Mouse (Mus musculus) heart, embryonic 16.5 days (tissue): ENCODE measurements around the gene Cx3cr1. TPM values are rescaled to one million over a fixed set of nuclear protein-coding genes. Genes with fewer than 3 reads are reported as not detected.
A peak's percentile ranks its signal among the peaks of the same experiment; 100 is the strongest.

ENCODE experiments used
- ATAC-seq: fragments of 200-750 bp; cut with Nextera tagmentation; replicated peaks from 2 replicates; pipeline ENCODE4 v1.8.0; 2017; ENCODE audit warnings: moderate number of reproducible peaks; ENCODE audit not compliant: insufficient read depth, low FRiP score; ENCODE audit errors: extremely low read depth
- H3K27ac ChIP-seq: fragments of 300-500 bp; sonication (generic); 2 replicates; pipeline ENCODE4 v1.5.1; 2014; ENCODE audit warnings: mild to moderate bottlenecking, low read length, control low read depth, moderate library complexity
- H3K27me3 ChIP-seq: fragments of 300-500 bp; sonication (generic); 2 replicates; pipeline ENCODE4 v1.6.1; 2014; ENCODE audit warnings: low read length, mixed read lengths; ENCODE audit not compliant: control insufficient read depth, insufficient read depth
- H3K36me3 ChIP-seq: fragments of 300-500 bp; sonication (generic); 2 replicates; pipeline ENCODE4 v1.6.1; 2014; ENCODE audit not compliant: control insufficient read depth, insufficient read depth
- H3K4me1 ChIP-seq: fragments of 300-500 bp; sonication (generic); 2 replicates; pipeline ENCODE4 v1.6.1; 2014; ENCODE audit warnings: low read length, mixed read lengths; ENCODE audit not compliant: control insufficient read depth, insufficient read depth
- H3K4me2 ChIP-seq: fragments of 300-500 bp; sonication (generic); 2 replicates; pipeline ENCODE4 v1.6.1; 2014; ENCODE audit warnings: low read depth, mild to moderate bottlenecking, control low read depth, low read length
- H3K4me3 ChIP-seq: fragments of 300-500 bp; sonication (generic); 2 replicates; pipeline ENCODE4 v1.5.1; 2014; ENCODE audit warnings: mild to moderate bottlenecking, control low read depth, low read length
- H3K9ac ChIP-seq: fragments of 300-500 bp; sonication (generic); 2 replicates; pipeline ENCODE4 v1.6.1; 2014; ENCODE audit warnings: low read length, control low read depth
- H3K9me3 ChIP-seq: fragments of 300-500 bp; sonication (generic); replicated peaks from 2 replicates; pipeline ENCODE4 v1.6.1; 2016; ENCODE audit warnings: low read length; ENCODE audit not compliant: control insufficient read depth
- WGBS: fragments of 180-500 bp; shearing (Covaris S2); extraction: QIAGEN DNeasy Blood & Tissue Kit; methylation state at CpG from one replicate; pipeline ENCODE4 v1.1.7; 2014; 5-methylcytosine and 5-hydroxymethylcytosine counted together
- polyA plus RNA-seq: library from polyadenylated mRNA; unstranded; fragments of >200 nt; fragmentation: Nextera tagmentation; extraction: Ambion mirVana; gene quantifications from 2 replicates; pipeline ENCODE4 v1.2.1, GENCODE M21; 2015

Gene Cx3cr1
- polyA plus RNA-seq, 1 experiment from 2014 or later, result 6.1 TPM

DNA sequence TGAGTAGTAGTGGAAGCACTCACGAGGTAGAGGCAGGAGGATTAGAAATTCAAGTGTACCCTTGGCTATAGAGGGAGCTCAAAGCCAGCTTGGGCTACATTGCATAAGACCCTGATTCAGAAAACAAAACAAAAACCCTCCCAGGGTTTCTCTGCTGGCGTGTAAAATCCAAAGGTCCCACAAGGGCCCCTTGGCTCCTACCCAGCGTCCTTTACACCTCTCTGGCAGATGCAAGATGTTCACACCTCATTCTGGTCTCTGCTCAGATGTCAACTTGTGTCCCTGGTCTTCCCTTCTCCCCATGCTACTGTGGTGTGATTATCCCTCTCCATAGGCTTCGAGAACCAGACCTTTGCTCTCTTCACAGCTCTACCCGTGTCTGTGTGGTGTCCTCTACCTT, 68.9 kb downstream of the Cx3cr1 start:
- no peaks in the 10 kb centered on the region for H3K27me3 ChIP-seq
- no peak overlapping the region for H3K4me2 ChIP-seq
- H3K4me1 ChIP-seq, result peaks cover 12% of the 10 kb centered on the region
- H3K4me3 ChIP-seq, result no peak overlapping the region
- H3K9me3 ChIP-seq, result no peaks in the 10 kb centered on the region
- H3K9ac ChIP-seq, result no peak overlapping the region
- 66% methylated on average over 5 of the region's 5 CpGs for WGBS
- ATAC-seq, result no peak
- H3K27ac ChIP-seq, result no peak overlapping the region; the same call in 1 of the 2 replicates
- no peaks in the 10 kb centered on the region for H3K36me3 ChIP-seq

- H3K4me3 ChIP-seq, result no peak overlapping the region
Measured at GRCm38 (mm10) chr9:119999636-120000035, 70.0 kb downstream of the Cx3cr1 start.

DNA sequence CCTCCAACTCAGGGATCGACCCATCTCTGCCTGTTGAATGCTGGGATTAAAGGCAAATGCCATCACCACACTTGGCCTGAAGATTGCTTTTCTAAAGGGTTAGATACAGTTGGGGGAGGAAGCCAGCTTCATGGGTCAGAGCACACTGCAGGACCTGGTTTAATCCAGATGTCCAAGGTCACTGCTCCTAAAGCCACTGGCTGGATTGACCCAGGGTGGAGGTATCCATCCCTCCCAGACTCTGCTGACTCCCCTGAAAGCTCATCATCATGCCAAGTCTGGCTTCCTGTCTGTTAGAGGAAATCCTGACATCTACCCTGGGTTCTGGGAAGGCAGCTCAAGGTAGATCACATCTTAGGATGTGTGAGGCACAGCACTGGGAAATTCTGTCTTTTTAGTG, 70.9 kb downstream of the Cx3cr1 start:
- H3K4me3 ChIP-seq, result no peak overlapping the region
- H3K9ac ChIP-seq, result no peak overlapping the region
- no peaks in the 10 kb centered on the region for H3K9me3 ChIP-seq
- no peaks in the 10 kb centered on the region for H3K27me3 ChIP-seq
- WGBS, result 77% methylated on average over 1 of the region's 1 CpGs
- no peaks in the 10 kb centered on the region for H3K36me3 ChIP-seq
- no peak overlapping the region for H3K4me2 ChIP-seq
- no peak for ATAC-seq
- H3K4me1 ChIP-seq, result peaks cover 12% of the 10 kb centered on the region
- H3K27ac ChIP-seq, result no peak overlapping the region

More at GRCm38 (mm10) chr9:119999636-120000035, 70.0 kb downstream of the Cx3cr1 start:
- WGBS, result 70% methylated on average over 6 of the region's 6 CpGs
- H3K9me3 ChIP-seq, result no peaks in the 10 kb centered on the region
- no peak overlapping the region for H3K9ac ChIP-seq
- 0 out of 2 replicates have a peak overlapping the region, but pooled peaks have one; percentile 24 for H3K27ac ChIP-seq
- no peaks in the 10 kb centered on the region for H3K36me3 ChIP-seq
- H3K4me2 ChIP-seq, result no peak overlapping the region
- ATAC-seq, result no peak
- H3K27me3 ChIP-seq, result no peaks in the 10 kb centered on the region
- H3K4me1 ChIP-seq, result peaks cover 12% of the 10 kb centered on the region

DNA sequence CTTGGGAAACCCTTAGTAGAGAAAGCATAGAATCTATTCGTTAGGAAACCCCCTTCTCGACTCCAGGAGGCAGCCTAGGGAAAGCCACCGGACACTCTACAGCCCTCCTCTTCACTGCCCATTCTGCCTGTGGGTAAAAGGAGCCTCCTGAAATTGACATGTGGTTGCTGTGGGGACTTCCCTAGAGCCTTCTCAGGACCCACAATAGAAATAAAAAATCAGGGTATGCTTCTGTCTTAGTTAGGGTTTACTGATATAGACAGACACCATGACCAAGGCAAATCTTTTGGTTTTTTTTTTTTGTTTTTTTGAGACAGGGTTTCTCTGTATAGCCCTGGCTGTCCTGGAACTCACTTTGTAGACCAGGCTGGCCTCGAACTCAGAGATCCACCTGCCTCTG, 73.6 kb downstream of the Cx3cr1 start:
- peaks cover 4% of the 10 kb centered on the region for H3K4me1 ChIP-seq
- H3K4me3 ChIP-seq, result no peak overlapping the region
- ATAC-seq, result no peak
- no peaks in the 10 kb centered on the region for H3K27me3 ChIP-seq
- no peak overlapping the region for H3K4me2 ChIP-seq
- H3K9ac ChIP-seq, result no peak overlapping the region
- 70% methylated on average over 4 of the region's 4 CpGs for WGBS
- no peaks in the 10 kb centered on the region for H3K36me3 ChIP-seq
- H3K27ac ChIP-seq, result no peak overlapping the region
- H3K9me3 ChIP-seq, result no peaks in the 10 kb centered on the region

GRCm38 (mm10) chr9:119994207-119994606, 75.5 kb downstream of the Cx3cr1 start:
- WGBS, result 53% methylated on average over 7 of the region's 7 CpGs
- Histone ChIP-seq H3K4me2 (no peak overlapping the region), H3K4me3 (no peak overlapping the region), H3K36me3 (no peaks in the 10 kb centered on the region), H3K9ac (no peak overlapping the region), H3K9me3 (no peaks in the 10 kb centered on the region), H3K27me3 (no peaks in the 10 kb centered on the region), H3K4me1 (no peaks in the 10 kb centered on the region), H3K27ac (no peak overlapping the region)
- ATAC-seq, result no peak

DNA sequence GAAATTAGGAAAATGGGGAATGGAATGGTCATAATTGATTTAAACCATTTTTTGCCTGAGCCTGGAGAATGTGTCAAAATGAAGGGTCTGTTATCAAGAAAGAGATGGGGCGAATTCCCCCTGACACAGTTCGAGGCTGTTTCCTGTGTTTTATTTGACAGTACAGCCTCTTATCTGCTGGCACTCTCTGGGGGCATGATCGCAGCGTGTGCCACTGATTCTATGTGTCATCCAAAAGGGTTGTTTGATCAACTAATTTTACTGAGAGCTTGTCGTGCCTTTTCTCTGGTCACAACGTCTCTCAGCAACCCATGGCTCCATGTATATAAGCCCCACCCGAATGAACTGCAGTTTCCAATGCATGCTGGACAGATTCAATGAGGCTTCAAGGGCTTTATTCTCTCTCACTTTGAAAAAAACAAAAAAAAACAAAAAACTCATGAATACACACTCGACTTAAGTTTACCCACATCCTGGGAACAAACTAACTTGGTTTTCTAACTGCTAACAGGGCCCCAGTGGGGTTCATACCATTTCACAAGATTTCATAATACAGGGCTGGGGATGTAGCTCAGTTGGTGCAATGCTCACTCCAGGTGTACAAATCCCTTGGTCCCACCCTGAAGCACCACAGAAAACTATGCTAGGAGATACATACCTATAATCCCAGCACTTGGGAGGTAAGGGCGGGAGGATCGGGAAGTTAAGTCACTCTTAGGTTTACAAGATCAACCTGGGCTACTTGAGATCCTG, 76.4 kb downstream of the Cx3cr1 start:
- Histone ChIP-seq H3K4me1 (no peaks in the 10 kb centered on the region), H3K27ac (no peak overlapping the region), H3K27me3 (no peaks in the 10 kb centered on the region), H3K4me2 (no peak overlapping the region), H3K9ac (no peak overlapping the region), H3K9me3 (no peaks in the 10 kb centered on the region), H3K4me3 (no peak overlapping the region), H3K36me3 (no peaks in the 10 kb centered on the region)
- ATAC-seq, result no peak
- 55% methylated on average over 10 of the region's 10 CpGs for WGBS

DNA sequence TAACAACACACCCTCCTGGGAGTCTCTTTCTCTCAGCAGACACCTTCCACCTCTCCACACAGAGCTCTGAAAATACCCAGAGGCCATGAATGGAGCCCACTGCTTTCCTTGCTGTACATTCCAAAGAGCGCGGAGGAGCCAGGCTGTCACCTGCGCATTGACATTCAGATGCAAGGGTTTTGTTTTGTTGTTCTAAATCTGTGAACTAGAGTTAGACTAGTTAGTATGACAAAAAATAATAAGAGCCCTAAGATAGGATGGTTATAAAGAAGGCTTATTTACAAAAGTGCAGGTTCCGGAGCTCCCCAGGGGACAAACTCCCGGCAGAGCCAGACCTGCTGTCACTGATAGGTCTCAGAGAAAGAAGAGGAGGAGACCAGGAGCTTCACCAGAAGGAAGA, 78.4 kb downstream of the Cx3cr1 start:
- H3K9me3 ChIP-seq, result no peaks in the 10 kb centered on the region
- no peak overlapping the region for H3K4me3 ChIP-seq
- H3K36me3 ChIP-seq, result no peaks in the 10 kb centered on the region
- no peaks in the 10 kb centered on the region for H3K4me1 ChIP-seq
- H3K27me3 ChIP-seq, result no peaks in the 10 kb centered on the region
- ATAC-seq, result no peak
- no peak overlapping the region for H3K27ac ChIP-seq
- H3K9ac ChIP-seq, result no peak overlapping the region
- WGBS, result 27% methylated on average over 5 of the region's 5 CpGs
- H3K4me2 ChIP-seq, result no peak overlapping the region

DNA sequence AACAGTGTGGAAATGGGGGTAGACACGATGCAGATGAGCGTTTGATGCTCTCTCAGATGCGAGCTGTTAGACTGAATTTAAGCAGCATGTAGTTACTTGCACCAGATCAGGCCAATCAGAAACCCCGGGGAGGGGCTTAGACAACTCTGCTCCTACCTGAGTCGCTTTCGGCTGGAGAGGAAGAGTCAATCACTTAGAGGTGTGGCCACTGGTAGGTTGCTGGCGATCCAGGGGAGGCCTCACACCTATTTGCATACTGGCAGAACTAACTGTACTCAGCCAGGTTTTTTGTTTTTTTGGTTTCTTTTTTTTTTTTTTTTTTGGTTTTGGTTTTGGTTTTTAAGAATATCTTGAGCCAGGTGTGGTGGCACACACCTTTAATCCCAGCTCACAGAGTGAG, 81.4 kb downstream of the Cx3cr1 start:
- WGBS, result 45% methylated on average over 7 of the region's 7 CpGs
- H3K36me3 ChIP-seq, result no peaks in the 10 kb centered on the region
- no peak for ATAC-seq

GRCm38 (mm10) chr9:119985881-119986574, 83.7 kb downstream of the Cx3cr1 start:
- no peak for ATAC-seq
- H3K36me3 ChIP-seq, result no peaks in the 10 kb centered on the region
- no peak overlapping the region for H3K4me3 ChIP-seq
- no peak overlapping the region for H3K27ac ChIP-seq
- WGBS, result 78% methylated on average over 10 of the region's 10 CpGs
- H3K27me3 ChIP-seq, result no peaks in the 10 kb centered on the region
- H3K4me2 ChIP-seq, result no peak overlapping the region
- peaks cover 24% of the 10 kb centered on the region for H3K4me1 ChIP-seq
- H3K9ac ChIP-seq, result no peak overlapping the region
- H3K9me3 ChIP-seq, result no peaks in the 10 kb centered on the region

More for the DNA sequence above, 81.4 kb downstream of the Cx3cr1 start:
- no peaks in the 10 kb centered on the region for H3K9me3 ChIP-seq
- no peaks in the 10 kb centered on the region for H3K27me3 ChIP-seq
- H3K4me2 ChIP-seq, result no peak overlapping the region
- no peak overlapping the region for H3K27ac ChIP-seq
- no peak overlapping the region for H3K9ac ChIP-seq
- H3K4me3 ChIP-seq, result no peak overlapping the region
- H3K4me1 ChIP-seq, result peaks cover 9% of the 10 kb centered on the region
